Mouse (Mus musculus) lung, embryonic 14.5 days (tissue): ENCODE measurements around the gene Tuba1c. TPM values are rescaled to one million over a fixed set of nuclear protein-coding genes. Genes with fewer than 3 reads are reported as not detected.

Experiments used
- ATAC-seq: fragments of 200-750 bp; cut with Nextera tagmentation; 2 replicates; pipeline ENCODE4 v1.8.0; 2017; ENCODE audit warnings: mild to moderate bottlenecking, moderate TSS enrichment, moderate library complexity; ENCODE audit not compliant: insufficient read depth
- DNase-seq: peaks from one replicate; pipeline ENCODE4 v3.0.0-alpha.2; 2015
- H3K27ac ChIP-seq: fragments of 300-500 bp; sonication (generic); 2 replicates; pipeline ENCODE4 v1.5.1; 2014; ENCODE audit warnings: low read depth, mild to moderate bottlenecking, moderate library complexity
- H3K27me3 ChIP-seq: fragments of 300-500 bp; sonication (generic); 2 replicates; pipeline ENCODE4 v1.6.1; 2014; ENCODE audit warnings: low read length, control low read depth; ENCODE audit not compliant: insufficient read depth
- H3K36me3 ChIP-seq: fragments of 300-500 bp; sonication (generic); 2 replicates; pipeline ENCODE4 v1.6.1; 2014; ENCODE audit warnings: control low read depth; ENCODE audit not compliant: insufficient read depth
- H3K4me1 ChIP-seq: fragments of 300-500 bp; sonication (generic); 2 replicates; pipeline ENCODE4 v1.6.1; 2014; ENCODE audit warnings: antibody characterized with exemption, control low read depth; ENCODE audit not compliant: insufficient read depth
- H3K4me2 ChIP-seq: fragments of 300-500 bp; sonication (generic); 2 replicates; pipeline ENCODE4 v1.6.1; 2014; ENCODE audit warnings: mild to moderate bottlenecking
- H3K4me3 ChIP-seq: fragments of 300-500 bp; sonication (generic); 2 replicates; pipeline ENCODE4 v1.5.1; 2014; ENCODE audit warnings: low read depth, low read length
- H3K9ac ChIP-seq: fragments of 300-500 bp; sonication (generic); 2 replicates; pipeline ENCODE4 v1.6.1; 2014
- H3K9me3 ChIP-seq: fragments of 300-500 bp; sonication (generic); 2 replicates; pipeline ENCODE4 v1.6.1; 2016; ENCODE audit warnings: low read depth, low read length, control low read depth
- CTCF ChIP-seq: IDR thresholded peaks from 2 replicates; pipeline ENCODE4 v1.5.1; 2016; ENCODE audit warnings: antibody characterized with exemption, low read depth
- WGBS: fragments of 180-500 bp; shearing (Covaris S2); extraction: QIAGEN DNeasy Blood & Tissue Kit; methylation state at CpG from one replicate; pipeline ENCODE4 v1.1.7; 2014; 5-methylcytosine and 5-hydroxymethylcytosine counted together
- polyA plus RNA-seq: library from polyadenylated mRNA; unstranded; fragments of >200 nt; fragmentation: Nextera tagmentation; extraction: Ambion mirVana; gene quantifications from 2 replicates; pipeline ENCODE4 v1.2.1, GENCODE M21; 2014

The Tuba1c gene
- polyA plus RNA-seq, 1 experiment from 2014 or later = 232 TPM

- WGBS = 64% methylated on average over 2 of the region's 2 CpGs
- Histone ChIP-seq H3K4me3 (no peak overlapping the region), H3K9me3 (no peaks in the 10 kb centered on the region), H3K36me3 (no peaks in the 10 kb centered on the region), H3K27ac (no peak overlapping the region), H3K9ac (no peak overlapping the region), H3K27me3 (no peaks in the 10 kb centered on the region), H3K4me1 (no peaks in the 10 kb centered on the region), H3K4me2 (no peak overlapping the region)
- ATAC-seq (no peak), DNase-seq (no peak)
- TF ChIP-seq CTCF = no peak
These were observed 18.8 kb upstream of the Tuba1c start for GRCm38 (mm10) chr15:99010896-99011295.

GRCm38 (mm10) chr15:99011946-99012345, 17.7 kb upstream of the Tuba1c start:
- no peak for TF ChIP-seq CTCF
- H3K4me1 ChIP-seq = no peaks in the 10 kb centered on the region
- H3K4me3 ChIP-seq = no peak overlapping the region
- H3K4me2 ChIP-seq = no peak overlapping the region
- H3K27me3 ChIP-seq = no peaks in the 10 kb centered on the region
- DNase-seq (no peak), ATAC-seq (no peak)
- H3K36me3 ChIP-seq = no peaks in the 10 kb centered on the region
- 53% methylated on average over 3 of the region's 3 CpGs for WGBS
- H3K9me3 ChIP-seq = no peaks in the 10 kb centered on the region
- no peak overlapping the region for H3K9ac ChIP-seq
- no peak overlapping the region for H3K27ac ChIP-seq

GRCm38 (mm10) chr15:99014496-99015030, 15.1 kb upstream of the Tuba1c start:
- no peak overlapping the region for H3K9ac ChIP-seq
- H3K4me2 ChIP-seq = no peak overlapping the region
- no peaks in the 10 kb centered on the region for H3K27me3 ChIP-seq
- H3K36me3 ChIP-seq = no peaks in the 10 kb centered on the region
- ATAC-seq = no peak
- H3K4me3 ChIP-seq = no peak overlapping the region
- H3K4me1 ChIP-seq = no peaks in the 10 kb centered on the region
- DNase-seq = no peak
- 47% methylated on average over 9 of the region's 9 CpGs for WGBS
- no peak overlapping the region for H3K27ac ChIP-seq
- no peak for TF ChIP-seq CTCF
- H3K9me3 ChIP-seq = no peaks in the 10 kb centered on the region

GRCm38 (mm10) chr15:99017355-99017761, 12.3 kb upstream of the Tuba1c start:
- no peaks in the 10 kb centered on the region for H3K9me3 ChIP-seq
- no peak overlapping the region for H3K27ac ChIP-seq
- TF ChIP-seq CTCF = no peak
- no peaks in the 10 kb centered on the region for H3K4me1 ChIP-seq
- 75% methylated on average over 8 of the region's 8 CpGs for WGBS
- ATAC-seq (no peak), DNase-seq (no peak)
- H3K27me3 ChIP-seq = no peaks in the 10 kb centered on the region
- no peaks in the 10 kb centered on the region for H3K36me3 ChIP-seq
- H3K9ac ChIP-seq = no peak overlapping the region
- H3K4me2 ChIP-seq = no peak overlapping the region
- no peak overlapping the region for H3K4me3 ChIP-seq

- H3K9me3 ChIP-seq = no peaks in the 10 kb centered on the region
- no peaks in the 10 kb centered on the region for H3K27me3 ChIP-seq
- no peaks in the 10 kb centered on the region for H3K36me3 ChIP-seq
- DNase-seq (no peak), ATAC-seq (no peak)
- TF ChIP-seq CTCF = no peak
- no peak overlapping the region for H3K4me2 ChIP-seq
- H3K27ac ChIP-seq = no peak overlapping the region
- WGBS = 65% methylated on average over 9 of the region's 9 CpGs
- no peak overlapping the region for H3K9ac ChIP-seq
- no peak overlapping the region for H3K4me3 ChIP-seq
- no peaks in the 10 kb centered on the region for H3K4me1 ChIP-seq
These were observed 11.7 kb upstream of the Tuba1c start for GRCm38 (mm10) chr15:99017986-99018385.

- Histone ChIP-seq H3K4me3 (no peak overlapping the region), H3K27me3 (no peaks in the 10 kb centered on the region), H3K36me3 (no peaks in the 10 kb centered on the region), H3K9me3 (no peaks in the 10 kb centered on the region), H3K4me1 (no peaks in the 10 kb centered on the region), H3K27ac (no peak overlapping the region), H3K4me2 (no peak overlapping the region), H3K9ac (no peak overlapping the region)
- WGBS = 78% methylated on average over 4 of the region's 4 CpGs
- ATAC-seq = no peak
- no peak for TF ChIP-seq CTCF
- DNase-seq = no peak
These were observed 11.1 kb upstream of the Tuba1c start for GRCm38 (mm10) chr15:99018630-99019029.

- no peak for DNase-seq
- no peaks in the 10 kb centered on the region for H3K27me3 ChIP-seq
- no peaks in the 10 kb centered on the region for H3K4me1 ChIP-seq
- H3K27ac ChIP-seq = no peak overlapping the region
- H3K4me3 ChIP-seq = no peak overlapping the region
- H3K36me3 ChIP-seq = no peaks in the 10 kb centered on the region
- ATAC-seq = no peak
- H3K9me3 ChIP-seq = no peaks in the 10 kb centered on the region
- no peak for TF ChIP-seq CTCF
- H3K9ac ChIP-seq = peak overlapping the region; percentile 2; the same call in 1 of the 2 replicates
- peak overlapping the region; percentile 23; the same call in 1 of the 2 replicates for H3K4me2 ChIP-seq
- 44% methylated on average over 8 of the region's 8 CpGs for WGBS
These were observed 10.3 kb upstream of the Tuba1c start for GRCm38 (mm10) chr15:99019436-99019835.

- no peak for DNase-seq
- Histone ChIP-seq H3K27me3 (no peaks in the 10 kb centered on the region), H3K9ac (no peak overlapping the region), H3K4me3 (no peak overlapping the region), H3K4me1 (no peaks in the 10 kb centered on the region), H3K4me2 (no peak overlapping the region), H3K36me3 (no peaks in the 10 kb centered on the region), H3K9me3 (no peaks in the 10 kb centered on the region), H3K27ac (no peak overlapping the region)
- TF ChIP-seq CTCF = no peak
- WGBS = 86% methylated on average over 4 of the region's 4 CpGs
- ATAC-seq = no peak
These were observed 9.5 kb upstream of the Tuba1c start for GRCm38 (mm10) chr15:99020171-99020570.
